Mouse (Mus musculus): Measurements from ENCODE around the gene Psmc5.

DNA sequence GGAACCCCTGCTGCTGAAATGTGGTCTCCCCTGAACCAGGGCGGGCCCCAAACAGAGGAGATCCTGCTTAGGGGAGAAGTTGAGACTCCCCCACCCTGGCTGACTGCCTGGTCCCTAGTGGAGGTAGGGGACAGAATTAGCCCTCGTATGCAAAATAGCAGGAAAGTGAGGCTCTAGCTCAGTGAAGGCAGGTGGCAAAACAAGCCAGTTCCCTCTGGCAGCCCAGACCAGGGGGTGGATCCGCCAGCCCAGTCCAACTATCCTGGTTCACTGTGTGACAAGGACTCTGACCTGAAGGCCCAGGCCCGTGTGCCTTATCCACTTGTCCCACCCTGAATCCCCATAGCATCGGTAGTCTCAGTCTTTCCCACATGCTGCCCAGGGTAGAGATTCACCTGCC lies 54.2 kb downstream of the Psmc5 start:
- TF ChIP-seq HCFC1 (IDR thresholded peaks at IDR 0.05; ENCODE audit: borderline replicate concordance, insufficient read depth, low read length) (no peak), ZC3H11A (IDR thresholded peaks at IDR 0.05; ENCODE audit: borderline replicate concordance, low read depth, low read length) (no peak)

All from ES-E14 (cell line).